Mouse (Mus musculus): Measurements from ENCODE around the gene Pi4k2b.

- TF ChIP-seq CTCF (conservative IDR thresholded peaks at IDR 0.05; ENCODE audit: low read length) (no peak), NANOG (IDR thresholded peaks at IDR 0.05; ENCODE audit: borderline replicate concordance, low read length) (no peak), POU5F1 (IDR thresholded peaks at IDR 0.05; ENCODE audit: borderline replicate concordance, low read length) (no peak)
Observed at GRCm38 (mm10) chr5:52794109-52794508, 52.7 kb downstream of the Pi4k2b start.

All from E14TG2a.4 (cell line).